Mouse (Mus musculus): ENCODE results near the gene Rtl5.
"Not testable (repeated sequence)": the region's sequence is repeated elsewhere in the genome, so short reads cannot be mapped to it uniquely, and the experiment has no call there.

The Rtl5 gene

DNA sequence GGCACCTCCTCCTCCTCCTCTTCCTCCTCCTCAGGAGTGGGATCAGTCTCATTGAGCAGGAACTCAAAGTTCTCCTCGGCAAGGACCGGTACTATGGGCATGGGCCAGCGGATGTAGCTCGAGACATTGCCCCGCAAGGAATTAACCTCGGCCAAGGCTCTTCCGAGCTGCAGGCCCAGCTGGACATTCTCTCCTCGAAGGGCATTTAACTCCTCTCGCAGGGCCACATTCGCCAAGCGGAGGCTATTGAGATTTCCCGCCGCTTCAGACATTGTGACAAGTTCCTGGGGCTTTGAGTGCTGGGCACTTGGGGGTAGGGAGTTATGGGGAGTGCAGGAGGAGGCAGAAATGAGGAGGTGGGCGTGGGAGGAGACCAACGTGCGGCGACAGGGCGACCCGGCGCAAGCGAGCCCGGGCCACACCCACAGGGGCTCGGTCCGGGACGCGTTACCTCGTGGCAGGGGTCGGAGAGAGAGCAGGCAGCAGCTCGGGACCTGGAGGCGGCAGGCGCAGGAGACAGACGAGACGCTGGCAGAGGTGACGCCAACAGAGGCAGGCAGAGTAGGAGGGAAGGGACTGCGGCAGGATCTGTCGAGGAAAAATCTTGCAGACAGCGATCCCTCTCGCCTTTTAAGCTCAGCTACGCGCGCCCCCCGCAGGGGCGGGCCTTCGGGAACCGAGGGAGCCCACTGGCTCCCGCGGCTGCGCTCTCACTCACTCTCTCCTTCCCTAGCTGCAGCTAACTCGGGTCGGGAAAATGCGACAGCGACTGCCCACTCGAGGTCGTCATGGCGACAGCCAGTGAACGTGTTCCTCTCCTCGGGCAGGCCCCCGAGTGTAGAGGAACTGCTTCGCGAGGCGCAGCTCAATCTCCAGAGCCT, at the start of gene Rtl5:
Rtl5 (minus strand) TSS at position 714 of the 881 bp plus-strand sequence.
- DNase-seq (ENCODE audit: low read depth, low spot score): peak; percentile 45

DNA sequence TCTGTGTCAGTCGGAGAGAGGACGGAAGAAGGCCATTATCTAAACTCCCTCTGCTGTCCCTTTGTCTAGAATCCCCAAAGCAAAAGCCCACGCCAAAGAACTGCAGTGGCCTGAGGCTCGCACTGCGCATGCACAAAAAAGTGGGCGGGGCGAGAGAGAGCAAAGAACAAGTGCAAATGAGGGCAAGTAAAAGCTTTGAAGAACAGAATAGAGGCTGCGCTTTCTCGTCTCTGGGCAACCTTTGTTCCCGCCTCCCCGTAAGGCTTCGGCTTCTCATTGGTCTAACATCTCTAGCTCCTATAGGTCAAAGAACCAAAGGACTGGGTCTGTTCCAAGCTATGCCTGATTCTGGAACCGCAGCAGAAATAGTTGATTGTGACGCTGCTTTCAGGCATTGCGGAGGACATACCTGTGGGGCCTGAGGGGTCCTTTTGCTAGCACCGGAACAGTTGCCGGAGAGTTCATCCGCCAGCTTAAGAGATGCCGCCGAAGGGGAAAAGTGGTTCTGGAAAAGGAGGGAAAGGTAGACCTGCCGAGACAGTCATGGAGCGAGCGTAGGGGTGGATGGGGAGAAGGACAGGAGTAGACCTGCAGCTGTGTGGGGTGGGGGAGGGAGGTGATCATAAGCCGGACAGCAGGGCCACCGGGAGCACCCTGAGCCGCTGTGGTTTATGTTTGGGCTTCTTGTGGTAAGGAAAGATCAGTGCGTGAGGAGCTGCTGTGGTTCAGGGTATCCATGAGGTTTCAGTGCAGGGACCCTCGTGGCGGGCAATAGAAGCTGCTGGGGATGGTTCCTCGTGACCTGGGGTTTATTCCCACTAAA, 48.1 kb upstream of the Rtl5 start, which contains the start of gene Pin4:
Pin4 (plus strand) TSS at position 406 of the 823 bp plus-strand sequence.
- DNase-seq (ENCODE audit: low read depth, low spot score): peak; percentile 96

DNA sequence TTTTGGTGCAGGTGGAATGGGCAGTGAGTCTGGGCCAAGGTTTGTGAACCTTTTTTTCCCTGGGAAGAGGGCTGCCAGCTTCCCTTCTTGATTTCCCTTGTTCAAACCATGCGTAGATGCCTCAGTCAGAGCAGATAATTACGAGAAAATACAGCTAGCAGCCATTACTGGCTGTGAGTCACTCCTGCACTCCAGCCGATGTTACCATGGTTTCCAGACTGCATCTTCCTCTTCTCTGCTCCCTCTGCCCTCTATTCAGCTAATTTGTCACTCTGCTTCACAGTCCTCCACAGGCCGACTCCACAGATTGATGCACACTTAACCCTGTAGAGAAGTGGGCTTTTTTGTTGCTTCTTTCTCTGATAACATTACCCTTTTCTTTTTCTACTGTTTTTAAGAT, 44.6 kb upstream of the Rtl5 start:
- no peak for DNase-seq (ENCODE audit: low read depth, low spot score)

DNA sequence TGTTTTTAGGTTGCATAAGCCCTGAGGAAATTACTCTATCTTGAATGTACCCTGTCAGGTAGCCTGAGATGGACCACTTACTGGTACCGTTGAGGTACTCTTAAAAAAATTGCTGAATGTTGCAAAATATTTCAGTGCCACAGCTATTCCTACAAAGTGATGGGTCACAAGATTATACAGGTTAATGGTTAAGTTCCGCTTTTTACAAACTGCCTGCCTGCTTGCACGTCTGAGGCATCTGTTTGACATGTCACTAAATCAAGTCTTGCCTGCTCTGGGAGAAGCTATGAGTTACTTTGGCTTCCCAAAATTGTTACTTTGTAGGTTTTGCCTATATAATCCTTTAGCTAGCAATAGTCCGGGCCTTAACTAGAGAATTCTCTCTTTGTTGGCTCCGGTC, 38.2 kb upstream of the Rtl5 start:
- not testable (repeated sequence) for DNase-seq (ENCODE audit: low read depth, low spot score)

DNA sequence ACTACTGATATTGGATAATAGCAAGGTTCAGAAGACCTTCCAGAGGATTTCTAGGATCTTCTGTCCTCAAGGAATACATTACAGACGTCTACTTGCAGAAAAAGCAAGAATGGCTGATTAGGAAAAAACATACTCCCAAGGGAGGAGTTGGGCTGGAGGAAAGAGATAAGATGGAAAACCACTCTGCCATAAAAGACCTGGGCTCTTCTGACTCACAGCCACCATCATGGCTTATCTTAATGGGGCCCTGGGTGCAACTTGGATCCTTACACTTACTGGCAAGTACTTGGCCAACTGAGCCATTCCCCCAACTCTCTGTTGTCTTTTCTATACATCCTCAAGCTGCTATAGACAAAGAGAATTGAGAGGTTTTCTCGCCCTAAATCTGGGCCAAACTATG, 32.7 kb upstream of the Rtl5 start:
- not testable (repeated sequence) for DNase-seq (ENCODE audit: low read depth, low spot score)

DNA sequence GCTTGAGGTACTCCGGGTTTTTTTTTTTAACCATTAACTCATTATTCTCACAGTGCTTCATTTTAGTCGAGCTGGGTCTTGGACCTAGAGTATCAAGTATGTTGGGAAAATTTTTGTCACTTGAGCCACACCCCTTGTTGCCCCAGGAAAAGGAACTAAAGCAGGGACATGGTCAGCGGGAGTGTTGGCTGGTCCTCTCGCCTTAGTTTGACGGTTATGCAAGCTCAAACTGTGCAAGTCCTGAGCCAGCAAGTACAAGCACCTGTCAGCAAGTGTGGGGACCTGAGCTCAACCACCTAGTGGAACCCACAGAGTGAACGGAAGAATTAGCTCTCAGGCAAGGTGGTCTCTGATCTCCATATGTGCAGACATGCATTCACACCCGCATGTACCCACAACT, 30.8 kb upstream of the Rtl5 start:
- DNase-seq (ENCODE audit: low read depth, low spot score): no peak

DNA sequence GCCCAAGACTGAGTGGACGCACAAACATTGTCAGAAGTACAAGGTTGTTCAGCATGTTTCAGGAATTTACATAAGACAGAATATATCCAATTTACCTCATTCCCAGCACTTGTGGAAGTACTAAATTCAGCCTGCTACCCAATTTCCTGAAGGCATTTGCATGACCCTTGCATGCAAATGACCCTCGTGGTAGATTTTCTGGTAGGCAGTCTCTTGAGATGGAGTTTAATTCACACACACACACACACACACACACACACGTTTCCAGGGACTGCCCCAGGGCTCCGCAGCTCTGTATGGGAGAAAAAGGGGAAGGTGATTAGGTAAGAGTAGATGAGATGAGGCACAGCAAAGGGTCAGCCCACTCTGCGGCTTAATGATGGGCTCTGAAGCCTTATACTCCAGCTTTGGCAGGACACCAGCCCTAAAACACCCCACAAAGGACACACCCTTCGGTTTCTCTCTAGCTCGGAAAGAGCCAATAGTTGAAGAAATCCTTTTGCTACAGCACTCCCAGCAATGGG, 23.3 kb upstream of the Rtl5 start:
- DNase-seq (ENCODE audit: low read depth, low spot score): no peak

DNA sequence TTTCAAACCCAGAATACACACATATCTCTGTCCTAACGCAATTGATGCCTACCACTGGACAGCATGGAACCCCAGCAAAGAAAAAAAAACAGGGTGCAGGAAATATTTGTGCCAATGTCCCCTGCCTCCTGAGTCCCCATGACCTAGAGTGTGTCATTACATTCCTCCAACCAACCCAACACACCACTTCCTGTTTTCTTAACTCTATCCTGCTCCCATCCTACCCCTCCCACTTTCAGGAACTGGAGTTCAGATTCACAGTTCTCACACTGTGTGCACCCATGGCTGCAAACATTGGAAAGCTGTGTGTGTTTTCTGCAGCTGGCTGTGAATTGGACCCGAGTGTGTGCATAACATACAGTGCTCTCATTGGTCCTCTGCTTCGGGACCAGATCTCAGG, 19.5 kb upstream of the Rtl5 start:
- no peak for DNase-seq (ENCODE audit: low read depth, low spot score)

DNA sequence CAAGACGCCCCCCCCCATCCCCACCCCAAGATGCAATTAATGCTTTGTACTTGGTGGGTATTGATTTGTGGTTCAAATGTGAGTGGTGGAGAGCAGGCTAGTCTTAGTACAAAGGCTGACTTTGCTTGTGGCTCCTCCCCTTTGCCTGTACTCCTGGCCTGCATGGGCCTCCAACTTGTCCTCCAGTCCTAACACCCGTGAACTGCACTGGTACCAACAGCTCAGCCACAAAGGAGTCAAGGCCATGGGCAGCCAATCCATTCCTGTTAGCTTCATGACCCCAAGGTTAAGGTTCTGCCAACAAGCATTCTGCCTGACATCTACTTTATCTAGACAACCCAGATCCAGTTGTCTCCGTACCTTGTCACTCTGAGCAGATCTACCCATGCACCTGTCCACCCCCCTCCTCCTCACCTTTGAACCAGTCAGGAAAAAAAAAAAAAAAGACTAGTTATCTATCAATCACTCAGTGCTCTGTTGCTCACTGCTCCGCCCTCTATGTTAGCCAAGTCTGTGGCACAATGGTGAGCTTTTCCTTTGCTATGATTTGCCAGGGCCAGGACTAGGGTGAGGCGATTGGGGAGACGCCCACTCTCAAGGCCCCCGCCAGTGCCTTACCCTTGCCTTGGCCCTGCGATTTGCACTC, 14.8 kb upstream of the Rtl5 start:
- no peak for DNase-seq (ENCODE audit: low read depth, low spot score)

DNA sequence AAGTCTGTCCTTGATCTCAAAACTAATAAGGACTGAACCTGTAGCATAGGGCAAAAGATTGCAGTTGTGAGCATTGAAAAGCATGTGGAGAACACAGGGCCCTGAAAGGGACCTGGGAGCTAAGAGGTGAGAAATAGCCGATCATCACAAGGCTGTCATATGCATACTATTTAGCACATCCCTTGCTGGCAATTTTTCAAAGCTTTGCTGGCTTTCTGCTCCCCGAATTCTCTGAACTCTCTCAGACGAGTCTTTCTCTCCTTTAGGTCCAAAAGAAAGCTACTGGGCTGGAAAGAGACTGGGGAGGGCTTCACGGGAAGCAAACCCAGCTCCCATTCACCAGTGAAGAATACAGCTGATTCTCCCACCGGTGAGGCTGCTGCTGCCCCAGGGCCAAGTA, 11.2 kb upstream of the Rtl5 start:
- DNase-seq (ENCODE audit: low read depth, low spot score): no peak

DNA sequence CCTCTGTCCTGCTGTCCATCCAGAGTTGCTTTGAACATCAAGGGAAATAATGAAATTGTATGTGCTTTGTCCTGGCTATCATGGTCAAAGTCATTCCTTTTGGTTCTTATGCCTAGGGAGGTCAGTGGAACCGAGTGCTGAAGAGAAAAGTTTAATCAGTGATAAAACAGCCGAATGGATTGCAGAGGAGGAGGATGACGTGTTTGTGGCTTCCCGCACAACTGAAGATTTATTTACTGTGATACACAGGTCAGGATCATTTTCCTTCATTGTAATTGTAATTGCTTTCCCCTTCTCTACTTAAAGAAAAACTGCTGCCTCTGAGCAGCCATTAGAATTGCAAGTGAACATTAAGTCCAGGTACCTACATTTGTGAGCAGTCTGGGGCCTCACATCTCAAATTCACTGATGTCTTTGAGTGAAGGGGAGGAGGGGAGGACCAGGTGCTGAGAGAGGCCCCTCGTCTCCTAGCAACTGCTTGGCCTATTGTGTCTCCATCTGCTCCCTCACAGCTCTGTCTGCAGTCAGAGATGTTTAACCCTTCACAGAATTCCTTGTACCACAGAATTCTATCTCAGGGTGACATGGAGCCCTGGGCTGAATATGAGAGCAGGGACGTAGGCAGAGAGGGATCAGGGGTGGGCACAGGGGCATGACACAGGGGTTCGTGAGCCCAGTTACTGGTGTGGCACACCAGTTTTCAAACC, 10.6 kb upstream of the Rtl5 start:
- DNase-seq (ENCODE audit: low read depth, low spot score): no peak

DNA sequence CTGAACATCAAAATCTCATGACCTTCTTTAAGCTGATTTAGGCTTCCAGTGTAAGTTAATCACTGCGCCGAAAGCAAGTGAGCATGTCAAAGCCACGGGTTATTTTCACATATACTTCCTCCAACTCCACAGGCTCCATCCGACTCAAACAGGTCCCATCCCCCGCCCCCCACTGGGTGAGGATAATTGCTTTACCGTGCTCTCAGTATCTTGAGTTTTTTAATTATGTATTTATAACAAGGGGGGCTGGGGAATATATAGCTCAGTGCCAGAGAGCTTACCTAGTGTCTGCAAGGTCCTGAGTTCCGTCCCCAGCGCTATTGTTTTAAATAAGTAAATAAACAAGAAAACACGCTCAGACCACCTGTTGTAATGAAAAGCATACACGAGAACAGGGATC, 10.0 kb upstream of the Rtl5 start:
- no peak for DNase-seq (ENCODE audit: low read depth, low spot score)

DNA sequence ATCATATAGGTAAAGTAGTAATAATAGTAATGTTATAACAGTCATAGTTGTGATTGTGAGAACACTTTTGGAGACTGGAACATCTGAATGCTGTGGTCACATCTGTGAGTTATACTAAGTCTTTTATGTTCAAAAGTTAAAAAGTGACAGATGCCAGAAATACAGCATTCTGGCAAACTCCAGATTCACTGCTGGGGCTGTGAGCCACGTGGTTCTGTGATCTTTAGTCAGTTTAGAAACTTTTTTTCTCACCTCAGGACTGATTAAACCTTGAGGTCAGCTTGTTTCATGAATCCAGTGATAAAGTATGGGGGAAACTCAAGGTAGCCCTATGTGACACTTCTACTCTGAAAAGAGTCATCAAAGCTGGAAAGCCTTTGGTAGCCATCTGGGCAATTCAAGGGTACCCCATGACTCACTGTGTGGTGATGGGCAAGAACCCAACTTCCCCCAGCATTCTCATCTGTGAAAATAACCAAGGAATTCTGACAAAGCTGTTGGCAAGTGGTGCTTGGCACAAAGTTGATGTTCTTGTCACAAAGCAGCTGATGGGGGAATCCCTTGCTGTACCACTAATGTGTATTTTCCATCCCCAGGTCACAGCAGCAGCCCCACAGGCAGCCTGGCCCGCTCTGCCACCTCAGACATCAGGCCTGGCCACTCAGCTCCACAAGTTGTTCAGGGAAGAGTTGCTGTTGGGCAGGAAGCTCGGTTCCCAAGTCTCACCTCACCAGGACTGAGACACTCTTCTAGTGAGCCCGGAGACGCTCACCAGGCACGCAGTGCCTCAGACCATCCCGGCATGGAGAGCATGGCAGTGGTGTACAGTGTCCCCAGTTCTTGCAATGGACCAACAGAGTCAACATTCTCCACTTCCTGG, 6.0 kb upstream of the Rtl5 start:
- no peak for DNase-seq (ENCODE audit: low read depth, low spot score)

DNA sequence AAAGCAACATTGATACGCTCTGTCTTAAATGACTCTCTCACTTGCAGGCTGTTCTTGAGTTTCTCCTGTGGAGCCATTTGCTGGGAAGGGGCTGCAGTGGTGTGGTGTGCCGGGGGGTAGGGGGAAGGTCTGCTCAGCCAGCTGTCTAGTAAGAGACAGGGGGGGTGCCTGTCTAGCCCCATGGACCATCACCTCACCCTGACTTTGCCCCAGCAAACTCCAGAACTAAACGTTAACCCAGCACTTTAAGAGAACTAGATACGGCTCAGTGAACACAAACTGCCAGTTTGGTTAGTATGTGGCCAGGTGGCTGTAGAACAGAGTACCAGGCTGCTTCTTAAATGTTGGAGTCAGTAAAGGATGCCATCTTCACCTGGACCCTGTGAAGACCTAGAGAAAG, 4.1 kb upstream of the Rtl5 start:
- DNase-seq (ENCODE audit: low read depth, low spot score): no peak

DNA sequence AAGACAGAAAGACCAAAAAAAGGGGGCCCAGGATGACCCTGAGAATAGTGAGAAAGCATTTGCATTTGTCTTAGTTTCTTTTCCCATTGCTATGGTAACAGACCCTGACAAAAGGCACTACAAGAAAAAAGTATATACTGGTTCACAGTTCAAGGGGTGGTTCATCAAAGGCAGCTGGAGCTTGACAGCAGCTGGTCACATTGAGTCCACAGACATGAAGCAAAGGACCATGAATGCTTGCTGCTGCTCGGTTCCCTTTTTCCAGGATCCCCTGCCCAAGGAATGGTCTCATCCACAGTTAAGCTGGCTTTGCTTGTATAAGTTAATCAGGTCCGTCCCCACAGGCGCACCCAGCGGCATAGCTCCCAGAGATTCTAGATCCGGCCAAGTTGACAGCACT, 3.3 kb upstream of the Rtl5 start:
- DNase-seq (ENCODE audit: low read depth, low spot score): no peak

DNA sequence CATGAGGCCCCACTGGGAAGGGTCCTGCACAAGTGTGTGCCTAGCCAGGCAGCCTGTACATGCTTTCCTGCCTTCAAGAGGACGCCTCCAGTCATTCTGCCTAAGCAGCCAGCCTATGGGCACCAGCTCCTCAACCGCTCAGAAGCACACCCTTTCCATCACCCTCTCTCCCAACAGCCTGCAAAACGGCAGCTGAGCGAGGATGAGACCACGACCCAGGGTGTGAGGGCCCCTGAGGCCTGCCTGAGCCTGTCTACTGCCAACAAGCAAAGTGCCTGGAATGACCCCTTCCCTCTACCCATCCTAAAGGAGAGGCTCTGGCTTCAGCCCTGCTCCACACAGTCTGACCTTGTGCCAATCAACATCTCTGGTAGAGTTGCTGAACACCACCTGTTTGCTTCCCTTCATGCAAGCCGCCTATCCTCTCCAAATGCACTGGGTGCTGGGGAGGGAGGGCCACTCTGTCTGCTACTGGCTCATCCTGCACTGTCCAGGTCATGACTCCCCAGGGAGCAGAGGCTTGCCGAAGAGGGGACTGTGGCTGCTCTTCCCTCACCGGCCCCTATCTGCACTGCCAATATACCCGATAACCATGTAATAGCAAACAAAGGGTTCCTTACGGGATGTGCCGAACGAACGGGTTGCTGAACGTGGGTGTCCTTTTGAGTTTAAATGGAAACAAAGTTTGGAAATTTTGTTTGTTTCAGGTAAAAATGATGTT, 2.7 kb upstream of the Rtl5 start:
- no peak for DNase-seq (ENCODE audit: low read depth, low spot score)

DNA sequence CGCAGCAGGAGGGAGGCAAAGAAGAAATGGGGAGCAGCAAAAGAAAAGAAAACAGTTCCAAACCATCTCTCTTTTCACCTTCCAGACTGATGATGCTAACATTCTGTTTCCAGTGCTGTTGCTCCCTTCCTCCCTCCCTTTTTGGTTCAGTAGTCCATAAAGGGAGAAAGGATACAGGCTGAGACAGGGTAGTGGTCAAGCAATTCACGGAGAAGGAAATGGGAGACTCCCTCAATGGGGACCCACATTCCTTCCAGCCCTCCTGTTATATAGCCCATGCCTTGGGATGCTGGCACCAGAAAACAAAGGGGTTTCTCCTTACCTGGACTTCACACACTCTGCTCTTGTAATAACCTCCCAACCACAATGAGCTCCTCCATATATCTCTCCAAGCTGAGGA, 413 bp upstream of the Rtl5 start:
- DNase-seq (ENCODE audit: low read depth, low spot score): no peak

DNA sequence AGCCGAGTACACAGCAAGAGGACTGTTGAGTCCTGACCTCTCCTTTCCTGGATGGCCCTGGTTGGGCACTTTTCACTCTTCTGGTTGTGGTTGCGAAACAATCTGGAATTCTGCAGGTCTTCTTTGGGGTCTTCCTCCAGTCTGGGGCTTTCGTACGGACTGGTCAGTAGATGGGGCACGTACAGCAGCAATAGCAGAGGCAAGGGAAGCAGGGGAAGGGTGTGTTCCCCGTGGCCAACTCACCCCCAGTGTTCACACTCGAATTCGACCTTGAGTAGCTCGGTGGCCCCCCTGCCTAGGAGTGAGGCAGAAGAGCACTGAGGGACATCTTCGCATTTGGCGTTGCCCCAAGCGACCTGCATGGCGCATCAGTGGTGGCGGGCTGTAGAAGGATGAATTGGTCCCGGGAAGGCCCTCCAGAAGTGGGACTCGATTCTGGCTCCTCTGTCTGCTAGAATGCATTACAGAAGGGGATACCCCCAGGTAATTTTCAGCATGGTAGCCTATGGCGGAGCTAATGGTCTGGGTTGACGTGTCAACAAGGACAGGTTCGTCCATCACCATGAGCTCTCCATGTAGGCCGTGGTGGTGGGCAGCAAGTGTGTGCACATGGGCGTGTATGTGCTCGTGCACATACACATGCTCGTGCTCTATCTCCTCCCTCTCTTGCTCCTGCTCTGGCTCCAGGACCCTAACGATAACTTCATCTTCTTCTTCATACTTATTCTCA, 2.1 kb downstream of the Rtl5 start:
- DNase-seq (ENCODE audit: low read depth, low spot score): no peak

DNA sequence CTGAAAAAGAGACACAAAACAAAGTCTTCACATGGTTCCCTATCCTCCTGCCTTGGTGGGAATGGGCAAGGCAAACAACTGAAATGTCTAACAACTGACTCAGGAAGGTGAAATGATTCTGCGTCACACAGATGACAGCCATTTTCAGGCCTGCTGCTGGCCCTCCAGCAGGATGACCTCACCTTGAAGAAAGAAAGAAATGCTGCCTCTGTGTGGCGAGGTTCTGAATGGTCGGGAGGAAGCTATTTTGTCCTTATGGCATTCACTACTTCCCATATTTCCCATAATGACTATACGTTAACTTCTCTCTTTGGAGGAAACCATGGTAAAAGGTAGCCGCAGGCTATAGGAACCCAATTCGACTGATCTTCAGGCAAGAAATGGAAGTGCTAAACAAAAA, 4.0 kb downstream of the Rtl5 start:
- DNase-seq (ENCODE audit: low read depth, low spot score): no peak
